Mouse (Mus musculus): ENCODE measurements around the gene Plekhm1. TPM values are rescaled to one million over a fixed set of nuclear protein-coding genes. Genes with fewer than 3 reads are reported as not detected.

Plekhm1 gene
- polyA plus RNA-seq, 1 experiment from 2014 or later: 8.5 TPM

GRCm38 (mm10) chr11:103361396-103362053, 51.0 kb downstream of the Plekhm1 start:
- Histone ChIP-seq H3K4me1 (replicated peaks; ENCODE audit: control insufficient read depth, insufficient read depth, low read length) (peaks cover 9% of the 10 kb centered on the region), H3K27me3 (replicated peaks; ENCODE audit: control insufficient read depth, insufficient read depth, low read length) (peaks cover 47% of the 10 kb centered on the region), H3K4me3 (ENCODE audit: low read depth, low read length) (peak overlapping the region; percentile 48), H3K9me3 (ENCODE audit: control insufficient read depth, low read length) (no peaks in the 10 kb centered on the region), H3K4me2 (ENCODE audit: low read length) (peak overlapping the region; percentile 71), H3K9ac (ENCODE audit: low read length) (no peak overlapping the region), H3K36me3 (ENCODE audit: control insufficient read depth, insufficient read depth, low read length) (peaks cover 4% of the 10 kb centered on the region), H3K27ac (ENCODE audit: low read depth) (peak overlapping the region; percentile 70; the same call in 1 of the 2 replicates)
- peak; percentile 72 for DNase-seq (ENCODE audit: low spot score)
- ATAC-seq (replicated peaks; ENCODE audit: low FRiP score, low TSS enrichment, low read depth): peak; percentile 42; the same call in 1 of the 2 replicates
- WGBS: 3% methylated on average over 25 of the region's 25 CpGs

DNA sequence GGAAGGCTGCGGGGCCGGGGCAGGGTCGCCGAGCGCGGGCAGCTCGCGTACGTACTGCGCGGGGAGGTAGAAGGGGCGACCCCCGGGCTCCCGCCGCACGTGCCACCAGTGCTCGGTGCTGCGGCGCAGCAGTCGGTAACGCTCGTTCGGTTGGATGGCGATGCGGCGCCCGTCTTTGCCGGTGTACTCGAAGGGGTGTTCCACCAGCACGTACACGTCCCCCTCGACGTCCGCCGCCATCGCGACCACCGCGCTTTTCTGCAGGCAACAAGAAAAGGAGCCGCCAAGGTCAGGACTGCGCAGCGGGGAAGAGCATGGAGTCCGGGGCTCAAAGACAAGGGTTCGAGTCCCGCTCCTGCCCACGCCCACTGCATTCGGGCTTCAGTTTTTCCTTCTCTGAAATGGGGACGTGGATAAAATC, 51.8 kb downstream of the Plekhm1 start:
- Histone ChIP-seq H3K4me3 (ENCODE audit: low read depth, low read length) (peak overlapping the region; percentile 48), H3K4me2 (ENCODE audit: low read length) (peak overlapping the region; percentile 71), H3K9ac (ENCODE audit: low read length) (peak overlapping the region; percentile 51), H3K4me1 (replicated peaks; ENCODE audit: control insufficient read depth, insufficient read depth, low read length) (peaks cover 17% of the 10 kb centered on the region), H3K27ac (ENCODE audit: low read depth) (peak overlapping the region; percentile 23; the same call in 1 of the 2 replicates), H3K36me3 (ENCODE audit: control insufficient read depth, insufficient read depth, low read length) (no peaks in the 10 kb centered on the region), H3K9me3 (ENCODE audit: control insufficient read depth, low read length) (no peaks in the 10 kb centered on the region), H3K27me3 (replicated peaks; ENCODE audit: control insufficient read depth, insufficient read depth, low read length) (peaks cover 50% of the 10 kb centered on the region)
- no peak for DNase-seq (ENCODE audit: low spot score)
- ATAC-seq (replicated peaks; ENCODE audit: low FRiP score, low TSS enrichment, low read depth): peak; percentile 1; the same call in 1 of the 2 replicates
- WGBS: 2% methylated on average over 48 of the region's 48 CpGs

GRCm38 (mm10) chr11:103359841-103360641, 52.4 kb downstream of the Plekhm1 start:
- H3K27ac ChIP-seq (ENCODE audit: low read depth): 0 out of 2 replicates have a peak overlapping the region, but pooled peaks have one; percentile 22
- WGBS: 2% methylated on average over 50 of the region's 60 CpGs

DNA sequence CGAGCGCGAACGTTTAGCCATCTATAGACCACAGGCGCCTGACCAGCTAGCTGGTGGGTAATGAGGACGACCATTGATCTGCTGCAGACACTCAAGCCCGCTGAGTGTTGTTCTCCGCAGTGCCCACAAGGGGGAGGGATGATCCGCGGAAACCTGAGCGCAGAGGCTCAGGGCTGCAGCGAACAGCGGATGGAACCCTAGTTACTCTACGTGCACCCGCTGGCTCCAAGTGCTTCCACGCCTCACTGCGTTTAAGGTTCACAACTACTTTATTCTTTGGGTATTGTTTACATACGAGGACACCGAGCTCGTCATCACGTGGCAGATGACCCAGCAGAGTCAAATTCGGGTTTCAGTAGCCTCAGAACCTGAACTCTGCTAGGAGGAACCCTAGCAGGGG, 53.4 kb downstream of the Plekhm1 start:
- Histone ChIP-seq H3K9ac (ENCODE audit: low read length) (no peak overlapping the region), H3K36me3 (ENCODE audit: control insufficient read depth, insufficient read depth, low read length) (no peaks in the 10 kb centered on the region), H3K4me2 (ENCODE audit: low read length) (peak overlapping the region; percentile 24; the same call in 1 of the 2 replicates), H3K27ac (ENCODE audit: low read depth) (no peak overlapping the region), H3K4me3 (ENCODE audit: low read depth, low read length) (no peak overlapping the region), H3K9me3 (ENCODE audit: control insufficient read depth, low read length) (no peaks in the 10 kb centered on the region), H3K4me1 (replicated peaks; ENCODE audit: control insufficient read depth, insufficient read depth, low read length) (peaks cover 17% of the 10 kb centered on the region), H3K27me3 (replicated peaks; ENCODE audit: control insufficient read depth, insufficient read depth, low read length) (peaks cover 52% of the 10 kb centered on the region)
- DNase-seq (ENCODE audit: low spot score): peak; percentile 82
- ATAC-seq (replicated peaks; ENCODE audit: low FRiP score, low TSS enrichment, low read depth): no peak
- 2% methylated on average over 22 of the region's 22 CpGs for WGBS

More at GRCm38 (mm10) chr11:103359841-103360641, 52.4 kb downstream of the Plekhm1 start:
- Histone ChIP-seq H3K36me3 (ENCODE audit: control insufficient read depth, insufficient read depth, low read length) (no peaks in the 10 kb centered on the region), H3K9ac (ENCODE audit: low read length) (peak overlapping the region; percentile 51), H3K4me3 (ENCODE audit: low read depth, low read length) (peak overlapping the region; percentile 48), H3K9me3 (ENCODE audit: control insufficient read depth, low read length) (no peaks in the 10 kb centered on the region), H3K4me1 (replicated peaks; ENCODE audit: control insufficient read depth, insufficient read depth, low read length) (peaks cover 17% of the 10 kb centered on the region), H3K27me3 (replicated peaks; ENCODE audit: control insufficient read depth, insufficient read depth, low read length) (peaks cover 50% of the 10 kb centered on the region), H3K4me2 (ENCODE audit: low read length) (peak overlapping the region; percentile 71)
- ATAC-seq (replicated peaks; ENCODE audit: low FRiP score, low TSS enrichment, low read depth) (peak; percentile 28), DNase-seq (ENCODE audit: low spot score) (peak; percentile 85)

- H3K9me3 ChIP-seq (ENCODE audit: control insufficient read depth, low read length): no peaks in the 10 kb centered on the region
- no peak overlapping the region for H3K4me2 ChIP-seq (ENCODE audit: low read length)
- H3K4me3 ChIP-seq (ENCODE audit: low read depth, low read length): no peak overlapping the region
- peaks cover 17% of the 10 kb centered on the region for H3K4me1 ChIP-seq (replicated peaks; ENCODE audit: control insufficient read depth, insufficient read depth, low read length)
- 85% methylated on average over 4 of the region's 4 CpGs for WGBS
- DNase-seq (ENCODE audit: low spot score) (no peak), ATAC-seq (replicated peaks; ENCODE audit: low FRiP score, low TSS enrichment, low read depth) (no peak)
- no peak overlapping the region for H3K27ac ChIP-seq (ENCODE audit: low read depth)
- no peak overlapping the region for H3K9ac ChIP-seq (ENCODE audit: low read length)
- H3K36me3 ChIP-seq (ENCODE audit: control insufficient read depth, insufficient read depth, low read length): no peaks in the 10 kb centered on the region
- H3K27me3 ChIP-seq (replicated peaks; ENCODE audit: control insufficient read depth, insufficient read depth, low read length): peaks cover 44% of the 10 kb centered on the region
Observed at GRCm38 (mm10) chr11:103358316-103358715, 54.2 kb downstream of the Plekhm1 start.

GRCm38 (mm10) chr11:103357710-103358109, 54.8 kb downstream of the Plekhm1 start:
- no peak overlapping the region for H3K9ac ChIP-seq (ENCODE audit: low read length)
- no peak overlapping the region for H3K4me3 ChIP-seq (ENCODE audit: low read depth, low read length)
- no peaks in the 10 kb centered on the region for H3K36me3 ChIP-seq (ENCODE audit: control insufficient read depth, insufficient read depth, low read length)
- ATAC-seq (replicated peaks; ENCODE audit: low FRiP score, low TSS enrichment, low read depth): no peak
- H3K27me3 ChIP-seq (replicated peaks; ENCODE audit: control insufficient read depth, insufficient read depth, low read length): peaks cover 38% of the 10 kb centered on the region
- 92% methylated on average over 10 of the region's 10 CpGs for WGBS
- no peak overlapping the region for H3K4me2 ChIP-seq (ENCODE audit: low read length)
- H3K4me1 ChIP-seq (replicated peaks; ENCODE audit: control insufficient read depth, insufficient read depth, low read length): peaks cover 17% of the 10 kb centered on the region
- H3K9me3 ChIP-seq (ENCODE audit: control insufficient read depth, low read length): peaks cover 3% of the 10 kb centered on the region; the same call in 1 of the 2 replicates
- no peak overlapping the region for H3K27ac ChIP-seq (ENCODE audit: low read depth)
- DNase-seq (ENCODE audit: low spot score): no peak

DNA sequence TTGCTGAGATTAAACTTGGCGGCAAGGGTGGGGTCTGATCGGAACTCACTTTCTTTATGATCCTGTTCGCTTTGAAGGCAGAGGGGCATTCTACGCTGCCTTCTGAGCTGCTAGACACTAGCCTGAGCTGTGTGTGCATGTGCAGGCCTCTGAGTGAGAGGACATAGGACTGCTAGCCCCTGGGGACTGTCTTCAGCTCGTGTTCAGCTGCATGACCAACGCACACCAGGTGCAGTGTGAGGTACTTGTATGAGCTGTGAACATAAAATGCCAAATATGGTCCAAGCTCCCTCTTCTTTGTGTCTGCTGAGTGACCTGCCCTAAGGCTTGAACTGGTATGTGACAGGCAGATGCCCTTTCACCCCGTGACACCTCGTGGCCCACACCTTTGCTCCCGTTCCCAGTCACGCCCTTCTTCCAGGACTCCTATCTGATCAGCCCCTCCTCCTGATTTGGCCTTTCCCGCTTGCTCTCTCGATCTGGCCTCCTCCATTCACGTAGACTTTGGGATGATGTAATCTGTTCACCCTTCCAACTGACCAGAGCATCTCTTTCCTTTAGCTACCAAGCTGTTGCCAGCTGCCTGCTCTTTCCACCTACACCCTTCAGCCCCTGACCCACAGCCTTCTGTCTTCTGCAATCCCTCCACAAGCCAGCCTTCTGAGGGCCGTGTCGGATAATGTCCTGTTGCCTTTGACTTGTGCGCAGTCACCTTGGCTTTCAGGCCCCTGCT, 55.4 kb downstream of the Plekhm1 start:
- Histone ChIP-seq H3K4me2 (ENCODE audit: low read length) (0 out of 2 replicates have a peak overlapping the region, but pooled peaks have one; percentile 6), H3K36me3 (ENCODE audit: control insufficient read depth, insufficient read depth, low read length) (no peaks in the 10 kb centered on the region), H3K27me3 (replicated peaks; ENCODE audit: control insufficient read depth, insufficient read depth, low read length) (peaks cover 32% of the 10 kb centered on the region), H3K9ac (ENCODE audit: low read length) (no peak overlapping the region), H3K27ac (ENCODE audit: low read depth) (peak overlapping the region; percentile 62; the same call in 1 of the 2 replicates), H3K4me3 (ENCODE audit: low read depth, low read length) (no peak overlapping the region), H3K9me3 (ENCODE audit: control insufficient read depth, low read length) (peaks cover 5% of the 10 kb centered on the region; the same call in 1 of the 2 replicates), H3K4me1 (replicated peaks; ENCODE audit: control insufficient read depth, insufficient read depth, low read length) (peaks cover 17% of the 10 kb centered on the region)
- DNase-seq (ENCODE audit: low spot score) (no peak), ATAC-seq (replicated peaks; ENCODE audit: low FRiP score, low TSS enrichment, low read depth) (no peak)
- WGBS: 75% methylated on average over 16 of the region's 16 CpGs

GRCm38 (mm10) chr11:103356032-103356571, 56.4 kb downstream of the Plekhm1 start:
- ATAC-seq (replicated peaks; ENCODE audit: low FRiP score, low TSS enrichment, low read depth) (peak; percentile 63), DNase-seq (ENCODE audit: low spot score) (no peak)
- H3K4me2 ChIP-seq (ENCODE audit: low read length): peak overlapping the region; percentile 34
- peaks cover 22% of the 10 kb centered on the region for H3K27me3 ChIP-seq (replicated peaks; ENCODE audit: control insufficient read depth, insufficient read depth, low read length)
- H3K9ac ChIP-seq (ENCODE audit: low read length): peak overlapping the region; percentile 31; the same call in 1 of the 2 replicates
- 14% methylated on average over 11 of the region's 11 CpGs for WGBS
- H3K27ac ChIP-seq (ENCODE audit: low read depth): peak overlapping the region; percentile 60
- H3K4me3 ChIP-seq (ENCODE audit: low read depth, low read length): peak overlapping the region; percentile 24
- peaks cover 5% of the 10 kb centered on the region; the same call in 1 of the 2 replicates for H3K9me3 ChIP-seq (ENCODE audit: control insufficient read depth, low read length)
- H3K4me1 ChIP-seq (replicated peaks; ENCODE audit: control insufficient read depth, insufficient read depth, low read length): peaks cover 14% of the 10 kb centered on the region
- no peaks in the 10 kb centered on the region for H3K36me3 ChIP-seq (ENCODE audit: control insufficient read depth, insufficient read depth, low read length)

Measured in intestine, embryonic 14.5 days (tissue).